Mouse (Mus musculus) urinary bladder, postnatal 36 days (tissue): ENCODE data around the gene Cish.
A peak's percentile ranks its signal among the peaks of the same experiment; 100 is the strongest.

ENCODE experiments used
- DNase-seq, 2 experiments: peaks; one replicate each; pipeline ENCODE4 v3.0.0; 2022; ENCODE audit warnings: low spot score in 2 of 2, mixed read lengths in 1 of 2

Cish gene

DNA sequence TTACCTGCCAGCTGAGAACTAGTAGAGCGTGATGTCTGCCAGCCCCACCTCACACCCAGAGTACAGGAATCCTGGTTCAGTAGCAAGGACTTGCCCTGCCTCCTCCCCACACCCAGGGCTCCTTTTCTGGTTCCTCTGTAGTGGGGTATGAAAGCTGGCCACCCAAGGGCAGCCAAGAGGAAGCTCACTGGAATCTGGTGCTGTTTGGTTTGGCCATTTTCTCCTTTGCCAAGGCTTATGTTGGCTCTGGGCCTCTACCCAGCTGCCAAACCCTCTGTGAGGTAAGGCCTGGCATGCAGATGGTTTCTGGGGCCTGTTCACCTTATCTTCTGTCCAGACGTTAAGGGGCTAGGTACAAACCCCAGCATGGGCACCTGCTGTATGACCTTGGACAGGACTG is 20.0 kb downstream of the Cish start:
- no peak for DNase-seq

DNA sequence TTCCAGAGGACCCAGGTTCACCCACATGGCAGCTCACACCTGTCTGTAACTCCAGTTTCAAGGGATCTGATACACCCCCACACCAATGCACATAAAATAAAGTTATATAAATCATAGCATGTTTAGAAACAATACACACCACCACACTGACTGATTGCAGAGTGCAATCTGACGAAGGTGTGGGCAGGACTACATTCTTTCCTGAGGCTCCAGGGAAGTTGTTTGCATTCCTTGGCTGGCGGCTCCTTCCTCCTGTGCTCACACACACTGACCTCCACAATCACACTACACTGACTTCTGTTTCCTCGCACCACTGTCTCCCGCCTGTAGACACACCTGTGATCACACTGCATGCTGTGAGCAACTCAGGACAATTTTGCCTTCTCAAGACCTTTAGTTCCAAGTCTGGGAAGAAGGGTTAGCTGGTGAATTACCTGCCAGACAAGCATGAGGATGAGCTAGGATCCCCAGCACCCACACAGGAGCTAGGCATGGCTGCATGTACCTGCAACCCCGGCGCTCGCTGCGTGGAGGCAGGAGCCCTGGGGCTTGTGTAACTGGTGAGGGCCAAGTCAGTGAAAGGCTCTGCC is 26.7 kb downstream of the Cish start:
- no peak for DNase-seq

DNA sequence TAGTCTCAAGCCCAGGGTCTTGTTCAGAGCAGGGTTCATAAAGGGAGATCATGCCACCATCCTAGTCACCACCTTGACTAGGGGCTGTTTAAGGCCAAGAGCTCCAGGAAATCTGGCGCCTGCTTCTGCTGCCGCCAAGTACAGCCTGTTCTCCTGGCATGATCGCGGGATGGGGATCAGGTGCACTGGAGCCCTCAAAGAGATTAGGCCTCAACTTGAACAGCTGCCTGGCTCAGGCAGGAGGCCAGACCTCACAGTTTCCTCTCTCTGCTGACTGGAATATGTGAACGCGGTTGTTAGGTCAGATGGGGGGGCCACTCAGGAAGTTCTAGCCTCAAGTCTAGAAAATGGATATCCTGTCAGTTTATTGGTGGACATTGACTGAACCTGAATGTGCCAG is 27.7 kb downstream of the Cish start:
- peak in 1 of 2 experiments; percentile 77 for DNase-seq

DNA sequence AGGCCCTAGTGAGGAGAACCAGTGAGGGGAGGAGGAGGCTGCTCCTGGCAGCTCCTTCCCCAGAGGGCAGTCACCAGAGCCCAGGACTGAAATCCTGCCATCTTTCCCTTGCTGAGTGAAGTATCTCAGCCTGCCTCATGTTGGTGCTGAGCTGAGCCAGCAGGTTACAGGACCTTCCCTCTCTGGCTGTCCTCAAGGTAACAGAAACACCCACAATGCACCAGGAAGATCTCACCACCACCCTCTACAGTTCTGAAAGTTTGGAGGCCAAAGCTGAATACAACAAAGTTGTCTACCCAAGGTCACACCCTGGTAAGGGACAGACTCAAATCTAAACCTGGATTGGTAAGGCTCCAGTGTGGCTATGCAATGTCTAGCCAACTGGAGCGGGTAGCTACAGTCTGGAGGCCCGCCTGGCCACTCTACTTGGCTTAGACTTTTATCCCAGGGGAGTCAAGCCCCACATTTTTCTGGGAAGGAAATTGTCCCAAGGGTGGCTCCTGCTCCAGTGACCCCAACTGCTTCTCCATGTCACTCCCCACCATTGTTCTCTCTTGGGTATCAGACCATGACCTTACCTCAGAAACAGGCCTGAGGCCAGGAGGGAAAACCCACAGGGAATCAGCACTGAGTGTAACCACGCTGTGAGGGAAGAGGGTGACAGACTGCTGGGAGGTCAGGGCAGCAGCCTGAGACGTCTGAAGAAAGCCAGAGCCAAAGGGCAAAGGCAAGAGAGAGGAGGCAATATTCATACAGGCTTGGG is 29.2 kb downstream of the Cish start:
- DNase-seq, result peak in 1 of 2 experiments; percentile 43

- DNase-seq, result peak in 1 of 2 experiments; percentile 28
Observed at GRCm38 (mm10) chr9:107325904-107326303, 30.1 kb downstream of the Cish start.

- peak in 1 of 2 experiments; percentile 27 for DNase-seq
Observed at GRCm38 (mm10) chr9:107327879-107328620, 32.2 kb downstream of the Cish start.

GRCm38 (mm10) chr9:107330791-107331190 is 35.0 kb downstream of the Cish start:
- no peak for DNase-seq

- DNase-seq, result no peak
Observed at GRCm38 (mm10) chr9:107333686-107334085, 37.9 kb downstream of the Cish start.

DNA sequence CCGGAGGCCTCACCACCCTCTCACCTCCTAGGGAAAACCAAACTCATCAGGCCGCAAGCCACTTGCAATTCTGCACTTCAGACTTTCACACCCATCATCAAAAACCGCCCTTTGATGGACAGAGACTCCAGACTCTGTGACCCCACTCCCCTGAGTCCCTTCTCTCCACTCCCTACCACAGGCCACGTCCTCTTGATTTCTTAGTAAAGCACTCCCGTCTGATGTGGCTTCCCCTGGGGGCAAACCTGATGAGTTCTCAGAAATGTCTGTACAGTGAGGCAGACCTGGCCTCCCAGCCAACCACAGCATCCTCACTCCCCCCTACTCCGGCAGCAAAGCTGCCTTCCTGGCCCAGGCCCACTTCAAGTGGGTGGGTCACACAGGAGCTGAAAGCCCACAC is 38.5 kb downstream of the Cish start:
- DNase-seq, result no peak

DNA sequence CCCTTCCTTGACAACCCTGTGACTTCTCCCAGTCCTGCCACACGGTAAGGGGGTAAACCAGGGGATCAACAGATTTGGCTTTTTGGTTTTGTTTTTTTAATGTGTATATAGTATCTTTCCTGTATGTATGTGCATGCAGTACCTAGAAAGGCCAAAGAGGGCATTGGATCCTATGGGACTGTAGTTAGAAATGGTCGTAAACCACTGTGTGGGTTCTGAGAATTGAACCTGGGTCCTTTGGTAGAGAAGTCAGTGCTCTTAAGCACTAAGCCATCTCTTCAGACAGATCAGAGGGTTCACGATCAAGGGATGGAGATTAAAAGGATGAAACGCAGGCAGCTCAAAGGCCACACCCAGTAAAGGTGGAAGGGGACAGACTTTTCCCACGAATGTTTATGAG is 39.2 kb downstream of the Cish start:
- DNase-seq, result no peak

GRCm38 (mm10) chr9:107335909-107336308 is 40.1 kb downstream of the Cish start:
- DNase-seq, result peak; percentile 71 to 74

DNA sequence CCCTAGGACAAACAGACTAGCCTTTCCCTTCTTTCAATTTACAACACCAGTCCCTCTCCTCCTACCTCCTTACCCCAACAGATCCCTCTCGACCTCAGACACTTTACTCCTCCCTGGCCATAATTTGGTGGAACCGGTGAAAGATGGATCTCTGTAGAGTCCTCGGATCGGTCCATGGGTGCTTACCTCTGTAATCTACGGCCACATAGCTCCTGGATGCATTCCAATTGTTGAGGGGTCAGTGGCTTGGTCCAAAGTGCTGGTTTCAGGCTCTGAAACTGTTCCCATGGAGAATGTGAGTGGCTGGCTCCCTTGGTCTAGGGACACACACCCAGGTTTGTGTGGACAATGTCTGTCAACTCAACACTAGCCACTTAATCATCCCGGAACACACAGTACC is 40.6 kb downstream of the Cish start:
- DNase-seq, result no peak

DNA sequence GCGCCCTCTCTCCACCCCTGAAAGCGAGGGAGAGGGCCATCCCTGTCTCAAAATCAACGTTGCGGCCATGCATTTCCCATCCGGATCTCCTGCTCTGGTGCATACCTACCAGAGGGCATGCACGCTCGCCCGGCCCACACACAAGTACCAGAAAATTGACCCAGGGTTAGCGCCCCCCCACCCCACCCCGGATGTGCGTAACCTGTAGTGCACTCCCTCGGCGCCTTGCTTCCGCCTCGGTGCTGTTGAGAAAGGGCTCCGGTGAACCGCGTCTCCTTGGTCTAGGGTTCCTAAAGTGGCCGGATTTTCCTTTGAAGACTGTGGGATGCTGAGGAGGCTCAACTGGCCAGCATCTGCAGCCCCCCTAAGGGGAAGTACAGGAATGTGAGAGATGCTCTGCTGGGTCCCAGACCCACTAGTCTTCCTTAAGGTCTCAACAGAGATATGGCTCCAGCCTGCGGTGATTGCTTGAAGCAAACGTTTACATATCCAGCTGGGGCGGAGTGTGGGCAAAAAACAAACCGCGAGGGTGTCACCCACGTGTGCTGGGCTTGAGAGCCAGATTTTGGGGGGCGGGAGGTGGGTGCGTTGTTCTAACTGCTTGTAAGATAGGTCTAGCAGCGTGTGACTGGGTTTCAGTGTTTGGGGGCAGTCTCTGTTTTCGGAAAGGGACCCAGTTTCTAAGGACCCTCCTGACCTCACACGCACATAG is 42.5 kb downstream of the Cish start, which contains the start of gene Hemk1:
Gene Hemk1 (minus strand): TSS at position 179 of the 712 bp plus-strand sequence.
- DNase-seq, result peak; percentile 64 to 80

- peak; percentile 87 to 92 for DNase-seq
Observed at GRCm38 (mm10) chr9:107340267-107340859, 44.5 kb downstream of the Cish start, which contains the start of gene 6430571L13Rik. TSS of gene 6430571L13Rik (plus strand) at chr9:107340602.

- DNase-seq, result no peak
Observed at GRCm38 (mm10) chr9:107340911-107341645, 45.3 kb downstream of the Cish start.

DNA sequence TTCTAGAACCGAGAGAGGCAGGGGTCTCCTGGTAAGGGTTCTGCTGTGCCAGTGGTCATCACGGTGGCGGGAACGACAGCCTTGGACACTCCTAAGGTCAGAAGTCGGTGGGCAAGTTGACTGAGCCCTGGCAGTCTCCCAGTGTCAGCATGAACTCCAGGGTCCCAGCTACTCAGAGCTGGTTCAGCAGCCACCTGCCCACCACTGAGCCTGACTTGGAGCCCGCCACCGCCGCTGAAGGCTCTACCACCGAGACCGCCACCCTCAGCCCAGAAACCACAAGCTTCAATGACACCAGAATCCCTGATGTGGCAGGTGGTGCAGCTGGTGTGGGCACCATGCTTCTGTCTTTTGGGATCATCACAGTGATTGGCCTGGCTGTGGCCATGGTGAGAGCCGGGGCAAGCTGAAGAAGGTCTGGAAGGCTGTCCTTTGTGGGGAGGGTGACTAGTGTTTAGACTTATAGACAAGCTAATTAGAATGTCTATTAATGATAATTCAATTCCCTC is 46.4 kb downstream of the Cish start:
- DNase-seq, result no peak

GRCm38 (mm10) chr9:107343146-107343943 is 47.5 kb downstream of the Cish start:
- DNase-seq, result no peak

GRCm38 (mm10) chr9:107344027-107344426 is 48.2 kb downstream of the Cish start:
- DNase-seq, result no peak

DNA sequence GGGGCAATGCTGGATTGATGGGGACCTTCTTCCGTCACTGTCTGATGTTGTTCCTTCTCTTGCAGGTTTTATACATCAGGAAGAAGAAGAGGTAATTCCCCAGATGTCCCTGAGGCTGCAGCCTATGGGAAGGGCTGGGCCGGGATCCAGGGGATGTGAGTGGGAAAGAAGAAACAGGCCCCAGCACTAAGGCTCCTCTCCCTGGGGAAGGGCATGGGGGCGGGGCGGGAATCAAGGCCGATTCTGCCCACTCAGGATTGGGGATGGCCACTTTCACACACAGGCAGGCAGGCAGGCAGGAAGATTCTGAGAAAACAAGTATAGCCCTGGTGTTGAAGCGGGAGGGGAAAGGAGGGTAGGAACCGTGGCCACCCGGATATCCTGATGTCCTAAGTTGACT is 50.3 kb downstream of the Cish start:
- DNase-seq, result no peak
